ENCODE assay signal across 8 mouse cellular contexts in genomic region chr9:62810543-62811515, GRCm38 (mm10). TPM values are rescaled to one million over a fixed set of nuclear protein-coding genes. Genes with fewer than 3 reads are reported as not detected.
DNase-seq lines count a peak whose midpoint lies in the region; ATAC-seq lines count a peak whose summit lies in the region.

No protein-coding gene starts in this region.

- intact Hi-C loops in gastrocnemius, postnatal 14 days (cut with DNase I; ENCODE audit: low total_unique reads), result no loop called here

- peaks cover 23% of the 10 kb centered on the region for H3K4me1 ChIP-seq in limb, embryonic 12.5 days (replicated peaks)

- H3K27me3 ChIP-seq in limb, embryonic 12.5 days, result no peaks in the 10 kb centered on the region

- H3K27ac ChIP-seq in limb, embryonic 12.5 days, result peak overlapping the region; percentile 97

- no peaks in the 10 kb centered on the region for H3K9me3 ChIP-seq in limb, embryonic 12.5 days

- peak; percentile 8 for DNase-seq in gastrocnemius, adult 18-20 months (ENCODE audit: low spot score)
- no peak for DNase-seq in gastrocnemius, postnatal 14 days
- peak; percentile 76 for DNase-seq in 416B (ENCODE audit: low read depth)
- peak; percentile 62 for DNase-seq in c-Kit-negative CD71-positive TER-119-positive erythroid progenitor cells, embryonic 14.5 days (ENCODE audit: low read depth, low spot score)
- peak; percentile 49 to 56 for DNase-seq in natural killer cell, adult 2 months (ENCODE audit: low spot score in 2 of 2)
- DNase-seq in adrenal gland, adult (ENCODE audit: inconsistent age in 2 of 2, low spot score in 1 of 2), result no peak

- H3K9ac ChIP-seq in limb, embryonic 12.5 days (replicated peaks), result peak overlapping the region; percentile 91

- peak; percentile 48; the same call in 1 of the 2 replicates for ATAC-seq in frontal cortex, adult (ENCODE audit: low TSS enrichment)
- ATAC-seq in limb, embryonic 12.5 days (ENCODE audit: insufficient number of reproducible peaks, insufficient read depth, low FRiP score, low TSS enrichment, low read depth), result peak; percentile 71

- under 1% methylated on average over 57 of the region's 58 CpGs for WGBS in limb, embryonic 12.5 days

- no peaks in the 10 kb centered on the region for H3K36me3 ChIP-seq in limb, embryonic 12.5 days

- H3K4me3 ChIP-seq in limb, embryonic 12.5 days (replicated peaks), result peak overlapping the region; percentile 100

- H3K4me2 ChIP-seq in limb, embryonic 12.5 days, result peak overlapping the region; percentile 98

RNA-seq across cellular contexts. Expression of gene Fem1b, which starts 0.9 kb away (rescaled TPM):
- total RNA-seq in gastrocnemius, adult 18-20 months (2021), result 10 to 100 TPM; 11.4 to 12.5 TPM
- total RNA-seq in gastrocnemius, postnatal 14 days (2021), result 10 to 100 TPM; 15.9 to 19.0 TPM
- polyA plus RNA-seq in limb, embryonic 12.5 days (2016; fragmentation: Nextera tagmentation; extraction: Ambion mirVana), result 30.4 and 31.6 TPM in 2 replicates

RNA-seq across cellular contexts. Expression of gene Cln6, which starts 27.8 kb away (rescaled TPM):
- total RNA-seq in gastrocnemius, adult 18-20 months (2021), result 10 to 100 TPM; 18.9 to 20.1 TPM
- 10 to 100 TPM; 10.3 to 10.6 TPM for total RNA-seq in gastrocnemius, postnatal 14 days (2021)
- polyA plus RNA-seq in limb, embryonic 12.5 days (2016; fragmentation: Nextera tagmentation; extraction: Ambion mirVana), result 13.4 and 14.2 TPM in 2 replicates

RNA-seq across cellular contexts. Expression of gene Calml4, which starts 47.1 kb away (rescaled TPM):
- 1 to 10 TPM; 1.2 to 1.3 TPM for total RNA-seq in gastrocnemius, adult 18-20 months (2021)
- total RNA-seq in gastrocnemius, postnatal 14 days (2021), result 1 to 10 TPM; 1.8 to 3.4 TPM
- 3.8 and 4.1 TPM in 2 replicates for polyA plus RNA-seq in limb, embryonic 12.5 days (2016; fragmentation: Nextera tagmentation; extraction: Ambion mirVana)

Comparison
In these comparisons a context has a peak if more than half of its experiments do, and no peak if none do; other contexts are left out.
1. DNase-seq: peak in gastrocnemius, adult 18-20 months (single experiment), 416B (single experiment), c-Kit-negative CD71-positive TER-119-positive erythroid progenitor cells, embryonic 14.5 days (single experiment) and natural killer cell, adult 2 months (2 of 2); none in gastrocnemius, postnatal 14 days (single experiment) and adrenal gland, adult (0 of 2).